Mouse (Mus musculus): ENCODE results near the gene Ercc2. TPM values are rescaled to one million over a fixed set of nuclear protein-coding genes. Genes with fewer than 3 reads are reported as not detected.

The Ercc2 gene
- polyA plus RNA-seq, 1 experiment from 2014 or later = 5.6 TPM

GRCm38 (mm10) chr7:19437048-19437447 is 55.2 kb downstream of the Ercc2 start:
- no peak overlapping the region for H3K4me3 ChIP-seq (ENCODE audit: inconsistent target)
- peaks cover 89% of the 10 kb centered on the region for H3K36me3 ChIP-seq (ENCODE audit: inconsistent target)
- H3K27ac ChIP-seq = no peak overlapping the region
- WGBS (ENCODE audit: missing documents) = 88% methylated on average over 9 of the region's 9 CpGs
- H3K79me2 ChIP-seq (ENCODE audit: inconsistent target) = no peaks in the 10 kb centered on the region

- Histone ChIP-seq H3K4me3 (ENCODE audit: inconsistent target) (no peak overlapping the region), H3K79me2 (ENCODE audit: inconsistent target) (no peaks in the 10 kb centered on the region), H3K36me3 (ENCODE audit: inconsistent target) (peaks cover 57% of the 10 kb centered on the region; the same call in 1 of the 2 replicates), H3K27ac (no peak overlapping the region)
- WGBS (ENCODE audit: missing documents) = 88% methylated on average over 9 of the region's 9 CpGs
These were observed 59.8 kb downstream of the Ercc2 start for GRCm38 (mm10) chr7:19441448-19442091.

DNA sequence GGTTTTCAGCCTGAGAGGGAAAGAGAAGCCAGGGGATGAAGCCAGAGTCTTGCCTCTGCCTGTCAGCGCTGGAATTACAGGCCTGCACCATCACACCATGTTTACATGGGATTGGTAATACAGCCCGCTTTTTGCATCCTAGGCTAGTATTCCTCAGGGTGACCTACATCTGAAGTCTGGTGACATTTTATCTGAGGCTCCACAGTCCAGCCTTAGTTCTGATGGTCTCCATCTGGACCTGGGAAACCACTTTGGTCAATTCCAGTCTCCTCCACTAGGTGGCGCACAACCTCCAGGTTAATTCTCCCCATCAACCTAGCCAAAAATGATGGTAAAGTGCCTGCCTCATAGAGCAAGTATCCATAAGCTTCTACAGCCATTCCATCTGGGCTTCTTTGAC is 61.5 kb downstream of the Ercc2 start:
- peaks cover 43% of the 10 kb centered on the region; the same call in 1 of the 2 replicates for H3K36me3 ChIP-seq (ENCODE audit: inconsistent target)
- WGBS (ENCODE audit: missing documents) = 47% methylated on average over 3 of the region's 3 CpGs
- no peaks in the 10 kb centered on the region for H3K79me2 ChIP-seq (ENCODE audit: inconsistent target)
- no peak overlapping the region for H3K4me3 ChIP-seq (ENCODE audit: inconsistent target)
- H3K27ac ChIP-seq = no peak overlapping the region

DNA sequence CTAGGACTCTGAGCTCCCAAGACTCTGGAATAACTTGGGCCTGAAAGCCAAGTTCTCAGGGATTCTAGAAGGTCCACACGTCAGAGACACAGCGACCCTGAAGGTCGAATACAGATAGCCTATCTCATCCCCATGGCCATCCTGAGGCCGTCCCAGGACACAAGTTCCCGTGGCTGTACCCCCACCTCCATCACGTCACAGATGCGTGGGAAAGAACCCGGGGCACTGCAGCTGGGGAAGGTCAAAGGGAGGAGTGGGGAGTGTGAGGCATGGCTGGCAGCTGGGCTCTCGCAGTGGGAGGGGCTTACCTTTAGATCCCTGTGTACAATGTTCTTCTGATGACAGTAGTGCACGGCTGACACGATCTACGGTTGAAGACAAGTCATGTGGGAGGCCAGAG is 63.0 kb downstream of the Ercc2 start:
- Histone ChIP-seq H3K4me3 (ENCODE audit: inconsistent target) (no peak overlapping the region), H3K79me2 (ENCODE audit: inconsistent target) (no peaks in the 10 kb centered on the region), H3K27ac (no peak overlapping the region), H3K36me3 (ENCODE audit: inconsistent target) (peaks cover 47% of the 10 kb centered on the region; the same call in 1 of the 2 replicates)
- 89% methylated on average over 11 of the region's 12 CpGs for WGBS (ENCODE audit: missing documents)

Other genes with a start within 250 kb of the Ercc2 start
- gene Qpctl, start 232.7 kb upstream of the Ercc2 start, polyA plus RNA-seq (2018) = 9.0 to 15.2 TPM (median 12.0 TPM) in 3 replicates
- 19.9 to 46.5 TPM (median 29.5 TPM) in 3 replicates for gene Snrpd2, start 232.3 kb upstream of the Ercc2 start, polyA plus RNA-seq (2018)
- not detected in 3 replicates for gene Gipr, start 215.9 kb upstream of the Ercc2 start, polyA plus RNA-seq (2018)
- gene Eml2, start 205.6 kb upstream of the Ercc2 start, polyA plus RNA-seq (2018) = 14.8 to 23.5 TPM (median 15.4 TPM) in 3 replicates
- 0.09 TPM in 1 of 3 replicates, not detected in the others for gene Gpr4, start 169.5 kb upstream of the Ercc2 start, polyA plus RNA-seq (2018)
- 17.8 to 20.2 TPM (median 18.5 TPM) in 3 replicates for gene Opa3, start 153.7 kb upstream of the Ercc2 start, polyA plus RNA-seq (2018)
- 29.1 to 79.7 TPM (median 69.5 TPM) in 3 replicates for gene Vasp, start 110.2 kb upstream of the Ercc2 start, polyA plus RNA-seq (2018)
- 0.38 TPM in 1 of 3 replicates, not detected in the others for gene Ppm1n, start 101.9 kb upstream of the Ercc2 start, polyA plus RNA-seq (2018)
- 0.09 to 0.52 TPM (median 0.32 TPM) in 3 replicates for gene Rtn2, start 99.4 kb upstream of the Ercc2 start, polyA plus RNA-seq (2018)
- 0.74 to 2.0 TPM (median 1.2 TPM) in 3 replicates for gene Fosb, start 72.0 kb upstream of the Ercc2 start, polyA plus RNA-seq (2018)
- 16.4 to 18.9 TPM (median 16.8 TPM) in 3 replicates for gene Ercc1, start 37.2 kb upstream of the Ercc2 start, polyA plus RNA-seq (2018)
- gene Cd3eap, start 22.5 kb upstream of the Ercc2 start, polyA plus RNA-seq (2018) = 12.4 to 20.7 TPM (median 20.5 TPM) in 3 replicates
- gene Ppp1r13l, start 22.3 kb upstream of the Ercc2 start, polyA plus RNA-seq (2018) = 2.8 to 2.9 TPM (median 2.8 TPM) in 3 replicates
- not detected in 3 replicates for gene Klc3, start 22.1 kb downstream of the Ercc2 start, polyA plus RNA-seq (2018)
- gene Ckm, start 22.8 kb downstream of the Ercc2 start, polyA plus RNA-seq (2018) = not detected in 3 replicates
- gene Mark4, start 76.8 kb downstream of the Ercc2 start, polyA plus RNA-seq (2018) = 13.7 to 20.2 TPM (median 14.9 TPM) in 3 replicates
- gene Exoc3l2, start 81.3 kb downstream of the Ercc2 start, polyA plus RNA-seq (2018) = 0.07 TPM in 1 of 3 replicates, not detected in the others
- gene Bloc1s3, start 126.4 kb downstream of the Ercc2 start, polyA plus RNA-seq (2018) = 5.7 to 9.3 TPM (median 6.9 TPM) in 3 replicates
- gene Trappc6a, start 126.4 kb downstream of the Ercc2 start, polyA plus RNA-seq (2018) = 9.4 to 41.1 TPM (median 33.5 TPM) in 3 replicates
- not detected in 3 replicates for gene Nkpd1, start 135.8 kb downstream of the Ercc2 start, polyA plus RNA-seq (2018)
- 21.4 to 34.9 TPM (median 23.9 TPM) in 3 replicates for gene Ppp1r37, start 181.1 kb downstream of the Ercc2 start, polyA plus RNA-seq (2018)
- 0.16 to 0.24 TPM in 2 of 3 replicates, not detected in the other for gene Zfp296, start 195.3 kb downstream of the Ercc2 start, polyA plus RNA-seq (2018)
- gene Gemin7, start 195.6 kb downstream of the Ercc2 start, polyA plus RNA-seq (2018) = 16.9 to 46.6 TPM (median 40.7 TPM) in 3 replicates
- gene Clasrp, start 222.5 kb downstream of the Ercc2 start, polyA plus RNA-seq (2018) = 14.0 to 24.9 TPM (median 16.3 TPM) in 3 replicates
- gene Relb, start 247.4 kb downstream of the Ercc2 start, polyA plus RNA-seq (2018) = 11.3 to 29.9 TPM (median 15.3 TPM) in 3 replicates